Mouse (Mus musculus) heart, embryonic 11.5 days (tissue): ENCODE measurements around the gene Aak1. TPM values are rescaled to one million over a fixed set of nuclear protein-coding genes. Genes with fewer than 3 reads are reported as not detected.
A peak's percentile ranks its signal among the peaks of the same experiment; 100 is the strongest.

ENCODE experiments used
- ATAC-seq: fragments of 200-750 bp; cut with Nextera tagmentation; replicated peaks from 2 replicates; pipeline ENCODE4 v1.8.0; 2017; ENCODE audit warnings: moderate library complexity; ENCODE audit not compliant: insufficient number of reproducible peaks, low FRiP score, low TSS enrichment
- H3K27ac ChIP-seq: fragments of 300-500 bp; sonication (generic); 2 replicates; pipeline ENCODE4 v1.5.1; 2014; ENCODE audit warnings: mild to moderate bottlenecking, low read depth, low read length
- H3K27me3 ChIP-seq: fragments of 300-500 bp; sonication (generic); 2 replicates; pipeline ENCODE4 v1.6.1; 2014; ENCODE audit warnings: mild to moderate bottlenecking, low read length, mixed read lengths; ENCODE audit not compliant: control insufficient read depth, insufficient read depth
- H3K36me3 ChIP-seq: fragments of 300-500 bp; sonication (generic); 2 replicates; pipeline ENCODE4 v1.6.1; 2014; ENCODE audit warnings: mild to moderate bottlenecking, low read length, moderate library complexity, mixed read lengths; ENCODE audit not compliant: control insufficient read depth, insufficient read depth
- H3K4me1 ChIP-seq: fragments of 300-500 bp; sonication (generic); 2 replicates; pipeline ENCODE4 v1.6.1; 2014; ENCODE audit warnings: low read length; ENCODE audit not compliant: control insufficient read depth, insufficient read depth
- H3K4me2 ChIP-seq: fragments of 300-500 bp; sonication (generic); 2 replicates; pipeline ENCODE4 v1.6.1; 2014; ENCODE audit warnings: mild to moderate bottlenecking, moderate library complexity
- H3K4me3 ChIP-seq: fragments of 300-500 bp; sonication (generic); 2 replicates; pipeline ENCODE4 v1.5.1; 2014; ENCODE audit warnings: low read depth, low read length
- H3K9ac ChIP-seq: fragments of 300-500 bp; sonication (generic); 2 replicates; pipeline ENCODE4 v1.6.1; 2014; ENCODE audit warnings: mild to moderate bottlenecking, low read depth, low read length, moderate library complexity
- H3K9me3 ChIP-seq: fragments of 300-500 bp; sonication (generic); replicated peaks from 2 replicates; pipeline ENCODE4 v1.6.1; 2016; ENCODE audit warnings: low read length; ENCODE audit not compliant: control insufficient read depth
- WGBS: fragments of 180-500 bp; shearing (Covaris S2); extraction: QIAGEN DNeasy Blood & Tissue Kit; methylation state at CpG from one replicate; pipeline ENCODE4 v1.1.7; 2014; ENCODE audit not compliant: insufficient replicate concordance; 5-methylcytosine and 5-hydroxymethylcytosine counted together
- polyA plus RNA-seq: library from polyadenylated mRNA; unstranded; fragments of >200 nt; fragmentation: Nextera tagmentation; extraction: Ambion mirVana; gene quantifications from 2 replicates; pipeline ENCODE4 v1.2.1, GENCODE M21; 2014

Gene Aak1
- polyA plus RNA-seq, 1 experiment from 2014 or later = 24.3 TPM

DNA sequence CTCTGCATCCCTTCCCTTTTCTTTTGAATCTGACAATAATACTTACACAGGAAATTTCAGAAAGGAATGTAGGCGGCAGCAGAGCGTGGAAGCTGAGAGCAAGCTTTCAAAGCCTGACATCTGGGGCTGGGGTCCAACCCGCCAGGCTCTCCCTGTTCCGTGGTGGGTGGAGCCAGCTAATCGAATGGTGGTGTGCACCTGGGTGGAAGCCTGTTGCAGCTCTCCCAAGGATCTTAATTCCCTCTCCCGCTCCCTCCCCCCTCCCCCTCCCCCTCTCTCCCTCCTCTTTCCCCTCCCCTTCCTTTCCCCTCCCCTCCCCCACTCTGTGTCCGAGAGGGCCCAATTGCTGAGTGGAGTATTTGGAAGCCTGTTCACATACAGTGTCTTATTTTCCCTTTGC lies 33.9 kb upstream of the Aak1 start:
- 0 out of 2 replicates have a peak overlapping the region, but pooled peaks have one; percentile 11 for H3K9ac ChIP-seq

DNA sequence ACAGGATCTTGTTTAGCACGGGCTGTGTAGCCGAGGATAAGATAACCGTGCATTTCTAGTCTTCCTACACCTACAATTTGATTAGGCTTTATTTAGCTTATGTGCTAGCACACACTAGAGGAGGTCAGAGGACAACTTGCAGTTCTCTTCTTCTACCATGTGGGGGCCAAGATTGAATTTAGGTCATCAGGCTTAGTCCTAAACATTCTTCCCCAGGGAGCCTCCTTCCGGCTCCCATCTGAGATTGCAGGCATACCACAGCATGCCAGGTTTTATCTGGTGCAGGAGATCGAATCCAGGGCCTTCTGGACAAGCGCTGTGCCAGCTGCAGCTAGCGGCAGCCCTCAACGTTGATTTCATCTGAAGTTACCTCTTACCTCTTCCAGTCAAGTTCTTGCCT lies 32.7 kb upstream of the Aak1 start:
- ATAC-seq = no peak
- Histone ChIP-seq H3K36me3 (no peaks in the 10 kb centered on the region), H3K4me3 (no peak overlapping the region), H3K9me3 (no peaks in the 10 kb centered on the region), H3K27ac (no peak overlapping the region), H3K9ac (no peak overlapping the region), H3K27me3 (no peaks in the 10 kb centered on the region), H3K4me2 (no peak overlapping the region), H3K4me1 (peaks cover 5% of the 10 kb centered on the region)
- WGBS = 5% methylated on average over 8 of the region's 8 CpGs

More for the DNA sequence above, 33.9 kb upstream of the Aak1 start:
- ATAC-seq = no peak
- Histone ChIP-seq H3K4me1 (peaks cover 5% of the 10 kb centered on the region), H3K36me3 (no peaks in the 10 kb centered on the region), H3K9me3 (no peaks in the 10 kb centered on the region), H3K27ac (no peak overlapping the region), H3K4me2 (peak overlapping the region; percentile 30), H3K27me3 (no peaks in the 10 kb centered on the region), H3K4me3 (peak overlapping the region; percentile 13; the same call in 1 of the 2 replicates)
- WGBS = 11% methylated on average over 7 of the region's 7 CpGs

DNA sequence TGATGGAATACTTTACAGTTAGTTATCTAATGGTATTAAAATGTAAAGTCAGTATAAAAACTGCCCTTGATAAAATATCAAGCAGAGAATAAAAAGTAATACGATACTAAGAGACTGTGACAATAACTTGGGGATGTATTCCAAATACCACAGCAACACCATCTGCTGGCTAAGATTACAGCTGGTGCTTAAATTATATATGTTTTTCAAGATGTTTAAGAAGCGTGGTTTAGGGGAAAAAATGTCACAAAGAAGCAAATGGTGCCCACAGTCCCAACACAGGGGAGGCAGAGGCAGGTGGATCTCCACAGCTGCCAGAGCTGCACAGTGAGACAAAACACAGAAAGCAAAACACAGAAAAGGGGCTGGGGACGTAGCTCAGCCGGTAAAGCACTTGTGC lies 30.4 kb upstream of the Aak1 start:
- no peak overlapping the region for H3K4me3 ChIP-seq
- H3K27ac ChIP-seq = no peak overlapping the region
- no peak overlapping the region for H3K4me2 ChIP-seq
- H3K9me3 ChIP-seq = no peaks in the 10 kb centered on the region
- WGBS = 70% methylated on average over 4 of the region's 4 CpGs
- no peak overlapping the region for H3K9ac ChIP-seq
- H3K4me1 ChIP-seq = peaks cover 7% of the 10 kb centered on the region
- no peaks in the 10 kb centered on the region for H3K27me3 ChIP-seq
- H3K36me3 ChIP-seq = no peaks in the 10 kb centered on the region
- ATAC-seq = no peak

DNA sequence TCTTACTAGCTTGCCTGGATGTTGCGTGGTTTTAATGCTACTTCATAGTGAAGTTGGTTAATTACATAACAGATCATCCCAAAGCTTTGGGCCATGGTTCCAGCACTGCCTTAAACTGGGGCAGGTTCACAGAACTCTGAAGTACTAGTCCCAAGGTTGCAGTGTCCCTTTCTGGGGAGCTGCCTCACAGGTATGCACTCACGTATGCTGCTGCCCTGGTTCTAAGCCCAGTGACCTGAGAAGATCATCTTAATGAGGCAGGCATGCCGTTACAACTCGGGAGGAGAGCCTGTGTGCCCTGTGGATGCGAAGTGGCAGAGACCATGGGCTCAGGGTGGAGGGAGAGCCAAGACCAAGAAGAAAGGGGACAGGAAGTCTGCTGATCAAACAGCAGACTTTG lies 29.4 kb upstream of the Aak1 start:
- no peak for ATAC-seq

DNA sequence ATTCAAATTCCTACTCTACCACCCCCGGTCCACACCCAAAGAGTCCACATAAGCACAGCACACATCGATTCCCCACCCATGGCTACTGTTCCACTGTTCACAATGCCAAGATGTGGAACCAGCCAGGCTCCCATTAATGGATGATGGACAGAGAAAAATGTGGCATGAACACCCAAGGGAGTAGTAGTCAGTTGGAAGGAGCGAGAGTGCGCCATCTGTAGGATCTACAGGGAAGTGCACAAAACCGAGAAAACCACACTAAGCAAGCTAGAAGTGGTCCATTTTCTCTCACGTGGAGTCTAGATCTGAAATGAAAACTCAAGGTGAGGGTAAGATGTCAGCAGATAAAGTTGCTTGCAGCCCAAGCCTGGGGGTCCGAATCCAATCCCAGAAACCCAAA lies 28.6 kb upstream of the Aak1 start:
- Histone ChIP-seq H3K36me3 (no peaks in the 10 kb centered on the region), H3K9me3 (no peaks in the 10 kb centered on the region), H3K4me3 (no peak overlapping the region), H3K4me2 (no peak overlapping the region), H3K9ac (no peak overlapping the region), H3K4me1 (peaks cover 5% of the 10 kb centered on the region), H3K27me3 (no peaks in the 10 kb centered on the region), H3K27ac (no peak overlapping the region)
- ATAC-seq = no peak
- WGBS = 60% methylated on average over 7 of the region's 7 CpGs

More for the DNA sequence above, 29.4 kb upstream of the Aak1 start:
- peaks cover 7% of the 10 kb centered on the region for H3K4me1 ChIP-seq
- H3K9ac ChIP-seq = no peak overlapping the region
- H3K9me3 ChIP-seq = no peaks in the 10 kb centered on the region
- H3K27me3 ChIP-seq = no peaks in the 10 kb centered on the region
- no peak overlapping the region for H3K27ac ChIP-seq
- no peak overlapping the region for H3K4me3 ChIP-seq
- H3K4me2 ChIP-seq = no peak overlapping the region
- H3K36me3 ChIP-seq = no peaks in the 10 kb centered on the region
- 80% methylated on average over 5 of the region's 5 CpGs for WGBS

DNA sequence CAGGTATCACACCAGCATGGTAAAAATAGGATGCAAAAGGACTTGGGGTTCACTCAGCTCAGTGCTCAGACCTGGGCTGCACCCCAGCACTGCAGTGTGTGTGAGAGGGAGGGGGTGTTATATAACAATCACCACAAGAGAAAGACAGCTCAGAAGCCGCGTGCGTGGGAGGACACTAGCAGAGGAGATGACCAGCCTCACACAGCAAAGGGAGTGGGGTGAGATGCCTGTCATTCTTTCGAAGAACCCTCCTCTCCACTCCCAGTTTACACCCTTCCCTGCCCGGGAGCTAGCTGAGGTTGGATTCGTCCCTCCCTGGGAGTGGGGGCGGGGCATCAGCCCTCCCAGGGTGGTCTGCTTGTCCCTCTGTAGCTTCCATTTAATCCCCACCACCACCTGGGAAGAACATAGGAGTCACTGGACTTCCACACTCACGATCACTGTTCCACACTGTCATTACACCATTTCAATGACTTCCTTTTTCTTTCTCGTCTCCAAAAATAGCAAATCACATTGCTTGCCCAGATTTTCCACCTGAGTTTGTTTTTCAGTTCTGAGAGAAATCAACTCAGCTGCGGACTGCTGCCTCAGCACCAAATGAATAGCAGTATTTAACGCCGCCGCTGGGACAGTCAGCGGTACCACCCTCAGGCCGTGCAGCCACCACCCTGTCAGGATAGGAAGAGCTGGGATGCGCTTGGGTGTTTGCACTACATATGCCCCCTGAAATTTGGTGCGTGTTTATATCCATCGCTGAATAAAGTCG lies 26.8 kb upstream of the Aak1 start:
- ATAC-seq = peak; percentile 42; the same call in 1 of the 2 replicates
- H3K4me3 ChIP-seq = peak overlapping the region; percentile 31
- H3K4me1 ChIP-seq = peaks cover 2% of the 10 kb centered on the region; the same call in 1 of the 2 replicates
- 5% methylated on average over 19 of the region's 19 CpGs for WGBS
- no peak overlapping the region for H3K27ac ChIP-seq
- no peaks in the 10 kb centered on the region for H3K27me3 ChIP-seq
- no peaks in the 10 kb centered on the region for H3K9me3 ChIP-seq
- H3K4me2 ChIP-seq = peak overlapping the region; percentile 62
- peak overlapping the region; percentile 6; the same call in 1 of the 2 replicates for H3K9ac ChIP-seq
- H3K36me3 ChIP-seq = no peaks in the 10 kb centered on the region

DNA sequence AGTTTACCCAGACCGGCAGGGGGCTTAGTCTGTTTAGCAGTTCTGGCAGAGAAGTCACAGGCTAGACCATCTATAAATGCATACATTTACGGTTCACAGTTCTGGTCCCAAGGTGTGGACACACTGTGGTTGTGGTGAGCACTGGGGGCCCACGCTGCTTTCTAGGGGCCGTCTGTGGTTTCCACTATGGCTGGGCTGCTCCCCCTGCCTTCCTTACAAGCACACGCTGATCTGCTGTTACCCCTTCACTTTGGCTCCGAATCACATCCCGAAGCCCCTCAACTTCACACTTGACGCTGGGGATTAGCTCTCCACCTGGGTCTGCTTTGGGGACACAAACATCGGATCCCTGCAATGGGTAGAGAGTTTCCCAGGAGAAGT lies 26.3 kb upstream of the Aak1 start:
- ATAC-seq = no peak
- no peak overlapping the region for H3K4me3 ChIP-seq

DNA sequence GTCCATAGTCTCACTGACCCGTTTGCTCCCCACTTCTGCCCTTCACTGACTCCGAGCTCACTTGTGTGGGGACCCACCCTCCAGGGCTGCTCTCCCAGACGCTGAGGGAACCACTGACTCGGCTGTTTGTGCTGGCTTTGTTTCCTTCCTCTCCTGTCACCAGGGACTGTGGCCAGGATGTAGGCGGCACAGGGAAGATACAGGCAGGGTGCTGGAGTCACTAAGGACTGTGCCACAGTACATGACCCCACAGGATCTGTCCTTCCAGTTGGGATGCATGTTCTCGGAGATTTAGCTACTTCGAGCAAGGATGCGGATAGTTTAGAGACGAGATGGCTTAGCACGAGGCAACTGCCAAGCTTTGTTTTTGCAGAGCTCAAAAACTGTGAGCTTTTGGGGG lies 25.5 kb upstream of the Aak1 start:
- Histone ChIP-seq H3K9ac (no peak overlapping the region), H3K4me3 (no peak overlapping the region), H3K4me2 (no peak overlapping the region), H3K27ac (0 out of 2 replicates have a peak overlapping the region, but pooled peaks have one; percentile 19), H3K4me1 (peaks cover 2% of the 10 kb centered on the region; the same call in 1 of the 2 replicates), H3K9me3 (no peaks in the 10 kb centered on the region), H3K36me3 (no peaks in the 10 kb centered on the region), H3K27me3 (no peaks in the 10 kb centered on the region)
- ATAC-seq = no peak
- WGBS = 32% methylated on average over 10 of the region's 10 CpGs

More for the DNA sequence above, 26.3 kb upstream of the Aak1 start:
- Histone ChIP-seq H3K36me3 (no peaks in the 10 kb centered on the region), H3K27ac (no peak overlapping the region), H3K9ac (no peak overlapping the region), H3K9me3 (no peaks in the 10 kb centered on the region), H3K4me1 (peaks cover 2% of the 10 kb centered on the region; the same call in 1 of the 2 replicates), H3K27me3 (no peaks in the 10 kb centered on the region), H3K4me2 (peak overlapping the region; percentile 62)
- 24% methylated on average over 9 of the region's 9 CpGs for WGBS

DNA sequence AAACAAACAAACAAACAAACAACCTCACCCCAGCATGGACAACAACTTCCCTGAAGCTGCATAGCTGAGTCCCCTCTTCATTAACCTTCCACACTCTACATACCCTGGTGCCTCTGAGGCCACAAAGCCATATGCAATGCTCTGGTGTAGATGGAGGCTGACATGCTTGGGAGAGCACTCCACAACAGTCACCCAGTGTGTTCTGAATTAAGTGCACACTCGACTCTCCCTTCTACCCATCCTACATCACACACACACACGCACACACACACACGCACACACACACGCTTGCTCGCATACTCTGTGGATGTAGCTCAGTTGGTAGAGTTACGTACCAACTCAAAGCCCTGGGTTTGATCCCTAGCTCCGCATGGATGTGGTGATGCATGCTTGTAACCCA lies 24.9 kb upstream of the Aak1 start:
- no peak overlapping the region for H3K4me2 ChIP-seq
- no peak overlapping the region for H3K9ac ChIP-seq
- no peak for ATAC-seq
- no peaks in the 10 kb centered on the region for H3K27me3 ChIP-seq
- H3K36me3 ChIP-seq = no peaks in the 10 kb centered on the region
- 87% methylated on average over 7 of the region's 7 CpGs for WGBS
- no peak overlapping the region for H3K4me3 ChIP-seq
- no peak overlapping the region for H3K27ac ChIP-seq
- no peaks in the 10 kb centered on the region for H3K9me3 ChIP-seq
- peaks cover 2% of the 10 kb centered on the region; the same call in 1 of the 2 replicates for H3K4me1 ChIP-seq
